Mouse (Mus musculus) intestine, embryonic 16.5 days (tissue): ENCODE results near the gene Ifi213. TPM values are rescaled to one million over a fixed set of nuclear protein-coding genes. Genes with fewer than 3 reads are reported as not detected.
"Not testable (repeated sequence)": the region's sequence is repeated elsewhere in the genome, so short reads cannot be mapped to it uniquely, and the experiment has no call there.

ENCODE experiments used
- ATAC-seq: fragments of 200-750 bp; cut with Nextera tagmentation; 2 replicates; pipeline ENCODE4 v1.8.0; 2017; ENCODE audit warnings: moderate TSS enrichment, moderate library complexity
- H3K27ac ChIP-seq: fragments of 300-500 bp; sonication (generic); 2 replicates; pipeline ENCODE4 v1.5.1; 2014; ENCODE audit warnings: mild to moderate bottlenecking, low read length
- H3K27me3 ChIP-seq: fragments of 300-500 bp; sonication (generic); replicated peaks from 2 replicates; pipeline ENCODE4 v1.6.1; 2014; ENCODE audit warnings: low read length, control low read depth, mixed read lengths; ENCODE audit not compliant: control insufficient read depth, insufficient read depth
- H3K36me3 ChIP-seq: fragments of 300-500 bp; sonication (generic); 2 replicates; pipeline ENCODE4 v1.6.1; 2014; ENCODE audit warnings: low read length, control low read depth; ENCODE audit not compliant: control insufficient read depth, insufficient read depth
- H3K4me1 ChIP-seq: fragments of 300-500 bp; sonication (generic); 2 replicates; pipeline ENCODE4 v1.6.1; 2014; ENCODE audit warnings: low read length, control low read depth, mixed read lengths; ENCODE audit not compliant: control insufficient read depth, insufficient read depth
- H3K4me2 ChIP-seq: fragments of 300-500 bp; sonication (generic); 2 replicates; pipeline ENCODE4 v1.6.1; 2014; ENCODE audit warnings: low read depth, low read length, control low read depth
- H3K4me3 ChIP-seq: fragments of 300-500 bp; sonication (generic); 2 replicates; pipeline ENCODE4 v1.5.1; 2014; ENCODE audit warnings: mild to moderate bottlenecking, low read length
- H3K9ac ChIP-seq: fragments of 300-500 bp; sonication (generic); 2 replicates; pipeline ENCODE4 v1.6.1; 2014; ENCODE audit warnings: low read depth, low read length
- H3K9me3 ChIP-seq: fragments of 300-500 bp; sonication (generic); 2 replicates; pipeline ENCODE4 v1.6.1; 2016; ENCODE audit warnings: low read length, control low read depth; ENCODE audit not compliant: control insufficient read depth
- WGBS: fragments of 180-500 bp; shearing (Covaris S2); extraction: QIAGEN DNeasy Blood & Tissue Kit; methylation state at CpG from one replicate; pipeline ENCODE4 v1.1.7; 2014; 5-methylcytosine and 5-hydroxymethylcytosine counted together
- polyA plus RNA-seq: library from polyadenylated mRNA; unstranded; fragments of >200 nt; fragmentation: Nextera tagmentation; extraction: Ambion mirVana; gene quantifications from 2 replicates; pipeline ENCODE4 v1.2.1, GENCODE M21; 2015

Gene Ifi213
- polyA plus RNA-seq = 0.11 and 0.34 TPM in 2 replicates

- H3K27me3 ChIP-seq, H3K36me3 ChIP-seq, H3K4me3 ChIP-seq, H3K9ac ChIP-seq, ATAC-seq, H3K4me1 ChIP-seq, H3K9me3 ChIP-seq, H3K27ac ChIP-seq, H3K4me2 ChIP-seq: not testable (repeated sequence)
- WGBS = 45% methylated on average over 3 of the region's 3 CpGs
These were observed at the start of gene Ifi213 for GRCm38 (mm10) chr1:173598838-173599494. Gene Ifi213 (minus strand): TSS chr1:173599274.

- WGBS = 71% methylated on average over 2 of the region's 2 CpGs
- Histone ChIP-seq H3K4me3 (no peak overlapping the region), H3K9ac (no peak overlapping the region), H3K27ac (no peak overlapping the region), H3K27me3 (no peaks in the 10 kb centered on the region), H3K4me1 (no peaks in the 10 kb centered on the region), H3K9me3 (no peaks in the 10 kb centered on the region), H3K36me3 (no peaks in the 10 kb centered on the region), H3K4me2 (no peak overlapping the region)
- ATAC-seq = no peak
These were observed 46.3 kb upstream of the Ifi213 start for GRCm38 (mm10) chr1:173645393-173645792.

GRCm38 (mm10) chr1:173633969-173634645 lies 35.0 kb upstream of the Ifi213 start:
- Histone ChIP-seq H3K4me2 (no peak overlapping the region), H3K4me1 (no peaks in the 10 kb centered on the region), H3K4me3 (no peak overlapping the region), H3K27me3 (no peaks in the 10 kb centered on the region), H3K36me3 (no peaks in the 10 kb centered on the region), H3K9ac (no peak overlapping the region), H3K27ac (no peak overlapping the region), H3K9me3 (no peaks in the 10 kb centered on the region)
- 93% methylated on average over 5 of the region's 5 CpGs for WGBS
- no peak for ATAC-seq

DNA sequence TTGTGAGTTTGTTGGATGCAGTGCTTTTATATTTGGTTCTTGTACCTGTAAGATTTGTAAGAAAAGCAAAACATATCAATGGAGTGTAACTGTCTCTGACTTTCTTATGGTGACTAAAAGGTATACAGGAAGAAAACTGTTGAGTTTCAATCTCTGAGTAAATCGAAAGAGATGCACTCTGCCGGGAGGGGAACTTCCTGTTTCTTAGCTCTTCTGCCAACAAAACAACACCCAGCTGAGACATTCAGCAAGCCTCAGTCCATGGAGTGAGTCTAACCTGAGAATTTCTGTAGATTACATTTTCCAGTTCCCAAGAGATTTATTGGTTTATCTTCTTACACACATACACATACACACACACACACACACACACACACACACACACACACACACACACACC lies 31.5 kb upstream of the Ifi213 start, which contains the start of gene Ifi209:
Gene Ifi209, plus strand, starts transcription at position 296 of the 400 bp plus-strand sequence.
- H3K4me1 ChIP-seq, H3K9me3 ChIP-seq, ATAC-seq, H3K9ac ChIP-seq, H3K27me3 ChIP-seq, H3K4me3 ChIP-seq, H3K36me3 ChIP-seq, H3K4me2 ChIP-seq, H3K27ac ChIP-seq: not testable (repeated sequence)
- 88% methylated on average over 2 of the region's 2 CpGs for WGBS

DNA sequence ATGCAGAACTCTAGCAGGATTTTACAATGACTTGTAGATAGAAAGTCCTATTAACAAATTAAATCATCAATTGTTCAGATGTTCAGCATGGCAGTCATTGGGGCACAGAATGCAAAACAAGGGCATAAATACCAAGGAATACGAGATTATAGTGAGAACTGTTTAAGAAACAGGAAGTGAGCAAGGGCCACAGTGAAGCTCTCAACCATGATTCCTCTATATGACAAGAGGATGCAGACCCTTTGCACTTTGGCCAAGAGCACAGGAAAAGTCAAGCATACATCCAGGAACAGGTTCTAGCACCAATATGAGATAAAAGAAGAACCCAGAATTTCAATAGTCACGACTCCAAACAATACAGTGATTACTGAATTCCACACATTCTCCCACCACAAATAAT lies 27.6 kb upstream of the Ifi213 start:
- Histone ChIP-seq H3K36me3 (no peaks in the 10 kb centered on the region), H3K27ac (no peak overlapping the region), H3K4me1 (no peaks in the 10 kb centered on the region), H3K9ac (no peak overlapping the region), H3K4me2 (no peak overlapping the region), H3K4me3 (no peak overlapping the region), H3K9me3 (no peaks in the 10 kb centered on the region), H3K27me3 (no peaks in the 10 kb centered on the region)
- 78% methylated on average over 2 of the region's 2 CpGs for WGBS
- ATAC-seq = no peak

GRCm38 (mm10) chr1:173624052-173624451 lies 25.0 kb upstream of the Ifi213 start:
- 91% methylated on average over 2 of the region's 2 CpGs for WGBS
- Histone ChIP-seq H3K27ac (no peak overlapping the region), H3K27me3 (no peaks in the 10 kb centered on the region)

DNA sequence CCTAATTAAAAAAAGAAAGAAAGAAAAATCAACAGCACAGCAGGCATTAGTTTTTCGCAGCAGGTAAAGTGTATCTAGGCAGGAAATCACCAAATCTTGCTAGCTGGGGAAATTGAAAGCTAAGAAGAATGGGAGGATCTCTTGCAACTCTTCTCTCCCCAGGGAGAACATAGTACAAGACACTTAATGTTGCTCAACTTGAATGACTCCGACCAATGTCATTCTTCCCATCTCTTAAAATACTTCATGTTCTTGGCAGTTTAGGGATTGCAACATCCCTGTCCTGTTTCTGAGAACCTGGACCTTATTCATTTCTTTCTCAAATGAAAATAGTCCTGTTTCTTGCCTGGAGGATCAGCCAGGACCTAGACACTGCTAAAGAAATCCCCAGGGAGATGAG lies 23.1 kb upstream of the Ifi213 start:
- WGBS = 83% methylated on average over 2 of the region's 2 CpGs
- H3K36me3 ChIP-seq, ATAC-seq, H3K27me3 ChIP-seq, H3K4me2 ChIP-seq, H3K4me1 ChIP-seq, H3K9me3 ChIP-seq, H3K9ac ChIP-seq, H3K27ac ChIP-seq, H3K4me3 ChIP-seq: not testable (repeated sequence)

More at GRCm38 (mm10) chr1:173624052-173624451, 25.0 kb upstream of the Ifi213 start:
- no peaks in the 10 kb centered on the region for H3K4me1 ChIP-seq
- no peak overlapping the region for H3K9ac ChIP-seq
- no peaks in the 10 kb centered on the region for H3K36me3 ChIP-seq
- no peak overlapping the region for H3K4me2 ChIP-seq
- no peak overlapping the region for H3K4me3 ChIP-seq
- ATAC-seq = no peak
- no peaks in the 10 kb centered on the region for H3K9me3 ChIP-seq

DNA sequence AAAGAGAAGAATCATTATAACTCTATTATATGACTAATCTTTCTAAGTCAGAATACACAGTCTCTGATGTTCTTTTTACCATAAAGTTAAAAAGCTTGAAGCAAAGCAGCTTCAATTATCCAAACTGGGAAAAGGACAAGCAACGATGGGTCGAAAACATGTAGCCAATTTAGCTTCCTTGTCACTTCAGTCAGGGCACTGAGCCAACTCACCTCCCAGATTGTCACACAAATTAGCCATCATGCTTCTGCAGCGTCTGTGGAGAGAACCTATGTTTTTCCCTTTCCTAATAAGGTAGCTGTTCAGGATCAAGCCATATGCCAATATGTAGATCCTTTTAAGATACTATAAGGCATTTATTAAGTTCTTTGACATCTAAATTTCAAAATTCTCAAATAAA lies 11.2 kb upstream of the Ifi213 start:
- H3K4me3 ChIP-seq, H3K36me3 ChIP-seq, H3K4me2 ChIP-seq, ATAC-seq, H3K4me1 ChIP-seq, H3K9ac ChIP-seq, H3K27ac ChIP-seq, H3K27me3 ChIP-seq, H3K9me3 ChIP-seq: not testable (repeated sequence)
- 73% methylated on average over 3 of the region's 3 CpGs for WGBS

GRCm38 (mm10) chr1:173589698-173590097 lies 9.4 kb downstream of the Ifi213 start:
- not testable (repeated sequence) for H3K36me3 ChIP-seq, H3K4me3 ChIP-seq, H3K27ac ChIP-seq, H3K9me3 ChIP-seq, ATAC-seq, H3K9ac ChIP-seq, H3K4me1 ChIP-seq, H3K4me2 ChIP-seq, H3K27me3 ChIP-seq
- 87% methylated on average over 2 of the region's 2 CpGs for WGBS
